Mouse (Mus musculus) C2C12 (cell line): Measurements from ENCODE around the gene Ypel5. TPM values are rescaled to one million over a fixed set of nuclear protein-coding genes. Genes with fewer than 3 reads are reported as not detected.

ENCODE experiments used
- H3K27me3 ChIP-seq: one replicate; pipeline ENCODE4 v1.6.1; 2011; ENCODE audit not compliant: control insufficient read depth, insufficient read depth, insufficient read length
- H3K36me3 ChIP-seq: one replicate; pipeline ENCODE4 v1.6.1; 2011; ENCODE audit not compliant: control insufficient read depth, insufficient read depth
- H3K4me3 ChIP-seq: one replicate; pipeline ENCODE4 v1.5.1; 2011; ENCODE audit warnings: mild to moderate bottlenecking, control low read depth; ENCODE audit not compliant: poor library complexity, insufficient read depth, severe bottlenecking
- H3K79me2 ChIP-seq: one replicate; pipeline ENCODE4 v1.6.1; 2011; ENCODE audit not compliant: control insufficient read depth, insufficient read depth
- H3K79me3 ChIP-seq: one replicate; pipeline ENCODE4 v1.6.1; 2011; ENCODE audit warnings: low read depth, control low read depth
- H3ac ChIP-seq: one replicate; pipeline ENCODE3; 2011; ENCODE audit warnings: low read depth; ENCODE audit not compliant: control insufficient read depth, insufficient read length
- CEBPB ChIP-seq: IDR thresholded peaks from one replicate; pipeline ENCODE4 v1.6.1; 2011; ENCODE audit warnings: low read depth, mild to moderate bottlenecking, control low read depth, moderate library complexity
- CTCF ChIP-seq: IDR thresholded peaks from one replicate; pipeline ENCODE4 v1.5.1; 2011; ENCODE audit not compliant: control insufficient read depth, insufficient read depth, insufficient read length
- FOSL1 ChIP-seq: IDR thresholded peaks from one replicate; pipeline ENCODE4 v1.8.0; 2011; ENCODE audit warnings: mild to moderate bottlenecking, low read length; ENCODE audit not compliant: poor library complexity, insufficient read depth, severe bottlenecking
- MAX ChIP-seq: IDR thresholded peaks from one replicate; pipeline ENCODE4 v1.6.1; 2011; ENCODE audit warnings: mild to moderate bottlenecking, control low read depth
- MYOD1 ChIP-seq: IDR thresholded peaks from one replicate; pipeline ENCODE4 v1.6.1; 2011; ENCODE audit warnings: low read depth; ENCODE audit not compliant: control insufficient read depth, insufficient read length
- MYOG ChIP-seq: IDR thresholded peaks from one replicate; pipeline ENCODE4 v1.6.1; 2011; ENCODE audit not compliant: control insufficient read depth, insufficient read length; ENCODE audit errors: extremely low read depth
- USF1 ChIP-seq: IDR thresholded peaks from one replicate; pipeline ENCODE4 v1.6.1; 2011; ENCODE audit warnings: low read depth, mild to moderate bottlenecking, control low read depth, moderate library complexity
- polyA plus RNA-seq: library from polyadenylated mRNA; unstranded; fragments of >200 nt; fragmentation: generic; extraction: Trizol; gene quantifications from one replicate; pipeline ENCODE4 v1.2.1, GENCODE M21; 2012; ENCODE audit warnings: missing spikeins

Gene Ypel5
- polyA plus RNA-seq, 1 experiment: 10.1 TPM

GRCm38 (mm10) chr17:72820425-72820824 lies 15.8 kb upstream of the Ypel5 start:
- Histone ChIP-seq H3K36me3 (no peaks in the 10 kb centered on the region), H3K27me3 (no peaks in the 10 kb centered on the region), H3K4me3 (no peak overlapping the region), H3K79me3 (no peaks in the 10 kb centered on the region), H3ac (no peak overlapping the region), H3K79me2 (no peaks in the 10 kb centered on the region)
- no peak for TF ChIP-seq FOSL1
- no peak for TF ChIP-seq MAX
- no peak for TF ChIP-seq MYOG
- TF ChIP-seq MYOD1: no peak
- TF ChIP-seq CTCF: no peak
- no peak for TF ChIP-seq CEBPB
- no peak for TF ChIP-seq USF1

GRCm38 (mm10) chr17:72821923-72822322 lies 14.3 kb upstream of the Ypel5 start:
- no peak for TF ChIP-seq MAX
- no peak for TF ChIP-seq MYOG
- TF ChIP-seq FOSL1: no peak
- no peak for TF ChIP-seq CTCF
- TF ChIP-seq USF1: no peak
- TF ChIP-seq MYOD1: no peak
- TF ChIP-seq CEBPB: no peak
- Histone ChIP-seq H3K36me3 (no peaks in the 10 kb centered on the region), H3ac (no peak overlapping the region), H3K27me3 (no peaks in the 10 kb centered on the region), H3K4me3 (no peak overlapping the region), H3K79me3 (no peaks in the 10 kb centered on the region), H3K79me2 (no peaks in the 10 kb centered on the region)

GRCm38 (mm10) chr17:72826916-72827534 lies 9.2 kb upstream of the Ypel5 start:
- TF ChIP-seq MYOG: no peak
- TF ChIP-seq MYOD1: no peak
- no peak for TF ChIP-seq MAX
- no peaks in the 10 kb centered on the region for H3K79me3 ChIP-seq

DNA sequence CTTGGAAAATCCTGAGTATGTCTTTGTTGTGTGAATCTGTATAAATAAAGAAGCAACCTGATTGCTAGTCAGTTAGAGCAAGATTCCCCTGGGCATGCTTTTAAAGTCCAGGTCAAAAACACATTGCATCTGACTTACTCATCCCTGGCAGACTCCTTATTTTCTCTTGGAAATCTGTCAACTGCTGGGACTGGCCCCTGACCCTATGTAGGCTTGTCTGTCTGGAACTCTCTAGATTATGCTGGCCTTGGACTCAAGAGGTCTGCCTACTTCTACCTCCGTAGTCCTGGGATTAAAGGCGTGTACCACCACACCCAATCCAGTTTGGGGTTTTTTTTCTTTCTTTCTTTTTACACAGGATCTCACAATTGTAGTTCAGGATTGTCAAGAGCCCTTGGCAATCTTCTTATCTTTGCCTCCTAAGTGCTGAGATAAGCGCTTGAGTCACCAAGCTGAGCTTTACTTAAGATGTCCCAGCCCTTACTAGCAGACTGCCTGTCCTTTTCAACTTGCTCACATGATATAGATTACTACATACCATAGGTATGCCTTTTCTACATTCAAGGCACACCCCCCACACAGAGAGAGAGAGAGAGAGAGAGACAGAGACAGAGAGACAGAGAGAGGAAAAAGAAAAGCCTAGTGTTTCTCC lies 8.1 kb upstream of the Ypel5 start:
- no peaks in the 10 kb centered on the region for H3K79me2 ChIP-seq
- no peaks in the 10 kb centered on the region for H3K79me3 ChIP-seq
- peaks cover 4% of the 10 kb centered on the region for H3K27me3 ChIP-seq
- TF ChIP-seq MYOD1: no peak
- TF ChIP-seq MAX: no peak
- no peak for TF ChIP-seq USF1
- no peak for TF ChIP-seq MYOG
- H3K4me3 ChIP-seq: no peak overlapping the region
- H3K36me3 ChIP-seq: no peaks in the 10 kb centered on the region
- H3ac ChIP-seq: no peak overlapping the region

More at GRCm38 (mm10) chr17:72826916-72827534, 9.2 kb upstream of the Ypel5 start:
- Histone ChIP-seq H3K4me3 (no peak overlapping the region), H3K27me3 (peaks cover 4% of the 10 kb centered on the region), H3K79me2 (no peaks in the 10 kb centered on the region), H3K36me3 (no peaks in the 10 kb centered on the region), H3ac (no peak overlapping the region)

DNA sequence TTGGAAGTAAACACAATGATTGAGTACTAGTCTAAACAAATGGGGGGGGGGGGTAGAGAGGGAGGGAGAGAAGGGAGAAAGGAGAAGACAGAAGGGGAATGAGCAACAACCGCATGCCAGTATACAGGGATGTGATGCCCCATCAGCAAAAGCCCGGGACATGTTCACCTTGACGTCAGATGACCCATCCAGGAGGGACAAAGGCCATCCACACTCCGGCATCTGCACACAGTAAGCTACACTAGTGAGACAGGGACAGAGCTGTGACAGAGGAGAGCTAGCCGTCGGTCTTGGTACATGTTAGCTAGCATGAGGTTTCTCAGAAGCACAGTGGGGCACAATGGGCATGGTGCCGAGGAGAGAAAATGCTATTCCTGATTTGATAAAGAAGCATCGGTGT lies 7.6 kb upstream of the Ypel5 start:
- H3K27me3 ChIP-seq: peaks cover 4% of the 10 kb centered on the region
- H3K36me3 ChIP-seq: no peaks in the 10 kb centered on the region
- H3K79me2 ChIP-seq: no peaks in the 10 kb centered on the region
- no peak overlapping the region for H3K4me3 ChIP-seq
- H3ac ChIP-seq: no peak overlapping the region
- no peaks in the 10 kb centered on the region for H3K79me3 ChIP-seq
- no peak for TF ChIP-seq FOSL1
- TF ChIP-seq USF1: no peak
- no peak for TF ChIP-seq MYOD1
- no peak for TF ChIP-seq MAX
- TF ChIP-seq CEBPB: no peak
- no peak for TF ChIP-seq MYOG
- no peak for TF ChIP-seq CTCF

DNA sequence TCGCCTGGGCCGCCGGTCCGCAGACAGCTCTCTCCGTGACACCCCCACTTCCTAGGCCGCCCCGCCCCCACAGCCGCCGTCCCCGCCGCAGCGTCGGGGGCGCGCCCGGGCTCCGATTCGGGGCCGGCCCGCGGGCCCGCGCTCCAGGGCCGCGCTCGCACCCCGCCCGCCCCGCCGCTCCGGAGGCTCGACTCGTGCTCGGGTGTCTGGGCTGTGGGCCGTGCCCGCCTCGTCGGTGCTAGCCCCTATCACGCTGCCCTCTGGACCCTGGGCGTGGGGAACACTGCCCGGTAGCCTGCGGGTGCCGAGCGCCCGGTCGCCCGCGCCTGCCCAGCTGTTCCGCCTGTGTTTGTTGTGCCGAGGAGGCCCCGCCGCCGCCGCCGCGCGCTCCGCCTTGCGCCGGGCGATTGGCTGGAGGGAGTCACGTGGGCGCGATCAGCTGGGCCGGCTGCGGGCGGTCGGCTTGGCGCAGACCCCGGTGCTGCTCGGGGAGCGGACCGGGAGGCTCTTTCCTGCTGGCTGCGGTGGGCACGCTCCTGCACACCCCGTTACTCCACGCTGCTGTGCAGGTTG lies 973 bp downstream of the Ypel5 start:
- H3K36me3 ChIP-seq: no peaks in the 10 kb centered on the region
- H3K4me3 ChIP-seq: peak overlapping the region; percentile 76
- H3K79me2 ChIP-seq: peaks cover 19% of the 10 kb centered on the region
- no peaks in the 10 kb centered on the region for H3K27me3 ChIP-seq
- H3K79me3 ChIP-seq: no peaks in the 10 kb centered on the region
- TF ChIP-seq CEBPB: no peak
- no peak for TF ChIP-seq CTCF
- peak; percentile 87 for TF ChIP-seq USF1
- peak overlapping the region; percentile 94 for H3ac ChIP-seq
